Mouse (Mus musculus) neutrophil, adult 5-6 weeks (primary cell): ENCODE data around the gene Gm49711. TPM values are rescaled to one million over a fixed set of nuclear protein-coding genes. Genes with fewer than 3 reads are reported as not detected.
"Not testable (repeated sequence)": the region's sequence is repeated elsewhere in the genome, so short reads cannot be mapped to it uniquely, and the experiment has no call there.

ENCODE experiments used
- ATAC-seq: fragments of 151-379, 151-347 bp; 2 replicates; pipeline ENCODE4 v1.8.0; 2017; ENCODE audit warnings: mild to moderate bottlenecking, moderate TSS enrichment; ENCODE audit not compliant: insufficient number of reproducible peaks, poor library complexity, low FRiP score, severe bottlenecking; ENCODE audit errors: extremely low read depth
- total RNA-seq: library from RNA; stranded (forward); fragments of 200-1000 nt; gene quantifications from 2 replicates; pipeline ENCODE4 v1.2.3, GENCODE M21; 2017

The Gm49711 gene
- total RNA-seq, 1 experiment from 2014 or later, result not detected

DNA sequence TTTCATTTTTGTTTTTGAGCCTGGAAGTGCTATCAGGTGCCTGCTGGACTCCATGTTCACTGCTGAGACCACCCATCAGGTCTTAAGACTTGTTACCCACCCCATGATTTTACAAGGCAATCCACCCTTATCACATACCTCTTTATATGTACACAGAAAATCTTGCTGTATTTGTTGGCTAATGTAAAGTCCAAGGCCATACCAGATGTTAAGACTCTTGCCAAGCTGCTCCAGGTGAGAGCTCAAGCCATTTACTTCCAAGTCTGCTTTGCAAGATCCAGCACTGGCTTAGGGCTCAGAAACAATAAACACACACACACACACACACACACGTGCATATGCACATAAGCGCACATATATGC is 90.2 kb downstream of the Gm49711 start:
- no peak for ATAC-seq

DNA sequence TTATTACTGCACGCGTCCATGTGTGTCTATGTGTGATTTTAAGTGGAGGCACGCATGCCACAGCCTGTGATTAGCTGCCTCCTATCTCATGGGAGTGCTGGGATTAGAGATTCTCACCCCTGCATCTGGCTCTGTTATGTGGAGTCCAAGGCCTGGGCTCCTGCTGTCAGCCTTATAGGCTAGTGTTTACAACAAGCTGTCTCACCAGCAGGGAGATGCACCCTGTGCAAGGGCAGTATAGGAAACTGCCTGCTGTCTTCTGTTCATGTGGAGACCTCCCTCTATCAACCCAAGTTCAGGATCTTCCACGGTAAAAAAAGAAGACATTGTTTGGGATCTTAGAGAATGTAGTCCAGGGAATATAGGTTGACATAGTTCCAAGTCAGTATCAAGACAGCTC is 92.9 kb downstream of the Gm49711 start:
- ATAC-seq, result no peak

DNA sequence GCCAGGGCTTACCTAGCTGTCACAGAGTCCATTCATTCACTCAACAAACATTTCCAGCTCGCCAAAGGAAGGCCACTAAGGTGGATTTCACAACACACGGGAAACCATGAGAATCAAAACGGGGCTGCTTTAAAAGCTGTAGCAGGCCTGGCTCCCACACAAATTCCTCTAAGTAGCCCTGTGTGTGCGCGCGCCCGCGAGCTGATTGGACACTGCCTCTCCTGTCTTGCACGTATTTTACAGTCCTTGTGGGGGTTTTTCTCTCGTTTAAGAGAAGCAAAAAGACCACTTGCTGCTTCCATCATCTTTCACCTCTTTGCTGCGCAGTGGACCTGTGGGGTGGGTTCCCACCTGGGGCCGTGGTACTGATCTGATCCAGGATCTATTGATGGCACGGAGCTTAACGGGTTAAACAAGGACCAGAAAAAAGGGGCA is 99.9 kb downstream of the Gm49711 start:
- ATAC-seq, result no peak

DNA sequence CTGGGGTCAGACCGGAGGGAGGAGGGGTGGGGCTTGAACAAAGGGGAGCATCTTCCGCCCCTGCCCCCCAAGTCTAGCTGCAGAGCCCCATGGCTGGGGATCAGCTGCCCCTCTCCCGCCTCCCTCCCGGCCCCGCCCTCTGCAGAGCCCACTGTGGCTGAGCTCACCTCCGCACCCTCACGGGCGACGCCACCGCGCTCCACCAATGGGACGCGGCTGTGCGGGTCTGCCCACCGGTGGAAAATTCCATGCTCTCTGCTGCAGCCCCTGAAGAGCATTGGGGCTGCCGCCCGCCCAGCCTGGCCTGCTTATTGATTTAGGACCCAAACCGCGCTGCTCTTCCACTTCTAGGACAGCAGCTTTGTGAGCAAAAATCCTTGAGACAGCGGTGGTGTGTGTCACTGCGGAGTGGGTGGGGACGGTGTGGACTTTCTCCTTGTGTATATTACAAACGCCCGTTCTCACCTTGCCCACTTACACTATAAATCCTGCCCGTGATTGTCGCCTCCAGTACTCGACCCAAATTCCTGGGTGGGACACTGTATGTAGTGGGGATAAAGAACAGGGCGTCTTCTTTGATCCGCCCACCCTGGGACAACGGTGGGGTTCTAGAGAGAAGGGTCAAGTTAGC is 100.5 kb downstream of the Gm49711 start:
- ATAC-seq, result no peak

DNA sequence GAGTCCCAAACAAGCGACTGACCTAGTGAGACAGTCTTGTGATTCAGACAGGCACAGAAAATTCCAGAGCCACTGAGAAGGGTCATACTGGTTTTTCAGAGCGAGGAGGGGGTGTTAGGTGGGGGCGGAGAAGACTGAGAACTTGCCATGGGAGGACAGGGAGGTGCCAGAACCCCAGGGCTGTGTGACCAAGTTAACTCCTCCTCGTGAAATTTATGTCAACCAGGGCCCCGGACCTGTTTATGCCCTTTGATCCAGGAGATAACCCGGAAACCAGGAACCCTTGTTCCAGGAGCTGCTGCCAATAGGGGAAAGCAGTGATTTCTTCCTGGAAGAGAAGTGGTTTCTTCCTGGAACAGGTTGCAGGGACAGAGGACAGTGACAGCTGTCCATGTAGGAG is 101.0 kb downstream of the Gm49711 start:
- ATAC-seq, result no peak

DNA sequence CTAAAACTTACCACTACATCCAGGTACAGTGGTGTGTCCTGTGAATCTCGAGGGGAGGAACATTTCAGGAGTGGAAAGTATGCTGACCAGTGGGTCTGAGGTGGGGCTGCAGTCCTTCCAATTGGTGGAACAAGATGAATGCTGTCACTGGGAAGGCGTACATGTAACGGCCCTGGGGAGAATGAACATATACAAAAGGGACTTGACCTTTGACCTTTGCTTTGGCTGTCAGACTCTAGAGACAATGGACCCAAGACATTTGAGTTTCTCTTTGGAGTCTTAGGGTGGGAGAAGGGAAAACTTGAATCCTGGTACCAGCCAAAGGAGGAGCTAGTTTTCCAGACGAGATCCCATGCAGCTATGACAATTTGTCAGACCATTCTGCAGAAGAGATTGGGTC is 104.2 kb downstream of the Gm49711 start:
- ATAC-seq, result no peak

DNA sequence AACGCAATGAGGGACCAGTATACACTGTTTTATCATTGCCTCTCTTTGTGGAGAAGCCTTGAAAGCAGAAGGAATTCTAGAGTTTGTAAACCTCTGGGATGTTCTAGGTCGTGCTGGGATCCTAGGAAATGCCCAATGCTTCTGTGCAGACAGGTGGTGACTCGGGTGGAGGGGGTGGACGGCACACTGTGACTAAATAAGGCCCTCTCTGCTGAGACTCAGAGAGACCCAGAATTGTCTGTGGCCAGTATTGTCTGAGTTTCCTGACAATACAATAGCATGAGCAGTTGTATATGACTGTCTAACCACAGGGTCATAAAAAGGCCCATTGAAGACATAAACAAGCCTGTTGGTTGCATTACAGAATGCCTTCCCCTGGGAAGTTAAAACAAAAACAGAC is 105.4 kb downstream of the Gm49711 start:
- no peak for ATAC-seq

DNA sequence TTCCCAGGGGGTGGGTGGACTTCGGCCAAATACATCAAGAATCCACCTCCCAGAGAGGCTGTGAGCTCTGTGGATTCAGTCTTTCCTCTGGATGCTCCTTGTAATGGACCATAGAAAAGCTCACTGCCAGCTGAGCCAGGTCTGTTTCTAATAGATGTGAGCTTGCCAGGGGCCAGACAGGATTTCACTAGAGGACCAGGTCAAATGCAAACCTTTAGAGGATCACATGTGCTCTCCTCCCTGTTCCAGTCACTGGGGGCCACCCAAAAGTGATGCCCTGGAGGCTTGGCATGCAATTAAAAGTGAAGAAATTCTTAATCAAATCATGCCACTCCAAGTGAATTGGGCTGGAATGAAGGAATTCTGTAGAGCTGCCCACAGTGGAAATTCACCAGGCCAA is 117.9 kb downstream of the Gm49711 start:
- no peak for ATAC-seq

DNA sequence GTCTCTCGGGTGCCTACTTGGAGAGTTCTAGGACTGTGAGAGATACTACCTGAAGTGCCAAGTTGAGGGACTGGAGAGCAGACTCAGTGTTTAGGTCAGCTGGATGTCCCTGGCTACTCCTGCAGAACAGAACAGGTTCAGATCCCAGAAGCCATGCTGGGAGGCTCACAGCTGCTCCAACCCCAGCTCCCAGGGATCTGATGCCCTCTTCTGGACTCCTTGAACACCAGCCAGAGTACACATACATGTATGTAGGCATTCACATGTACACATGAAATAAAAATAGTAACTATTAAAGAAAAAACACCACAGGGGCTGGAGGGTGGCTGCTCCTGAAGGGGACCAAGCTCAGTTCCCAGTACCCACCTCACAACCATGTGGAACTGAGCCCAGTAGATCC is 119.6 kb downstream of the Gm49711 start:
- ATAC-seq, result no peak

DNA sequence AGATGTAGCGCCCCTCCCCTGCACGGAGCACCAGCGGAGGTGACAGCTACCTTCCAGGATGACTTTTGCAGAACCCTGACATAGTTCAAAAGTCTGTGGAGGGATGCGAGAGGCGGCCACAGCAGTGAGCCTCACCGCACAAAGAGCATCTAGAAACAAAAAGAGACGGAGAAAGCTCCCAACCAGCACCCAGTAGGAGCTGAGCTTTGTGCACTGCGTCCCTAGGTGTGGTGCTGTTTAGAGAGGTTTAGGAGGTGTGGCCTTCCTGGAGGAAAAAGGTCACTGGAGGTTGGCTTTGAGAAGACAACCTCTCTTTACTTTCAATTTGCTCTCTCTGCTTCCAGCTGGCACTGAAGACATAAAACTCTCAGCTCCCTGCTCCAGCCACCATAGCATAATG is 121.2 kb downstream of the Gm49711 start:
- ATAC-seq, result no peak

DNA sequence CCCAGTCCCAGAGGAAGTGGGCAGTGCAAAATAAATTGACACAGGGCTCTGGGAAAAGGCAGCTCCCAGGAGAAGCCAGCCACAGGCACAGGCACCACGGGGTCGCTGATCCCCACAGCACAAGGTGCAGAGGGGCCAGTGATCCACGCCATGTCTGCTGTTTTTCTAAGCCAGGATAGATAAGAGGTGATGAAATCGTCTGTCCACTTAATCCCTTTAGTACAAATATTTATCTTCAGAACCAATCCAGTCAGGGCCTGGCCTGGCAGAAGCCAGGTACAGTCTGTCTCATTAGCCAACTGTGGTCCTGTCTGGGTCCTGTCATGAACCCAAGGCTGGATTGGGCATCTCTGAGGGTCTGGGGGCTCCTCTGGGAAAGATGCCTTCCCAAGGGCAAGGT is 125.4 kb downstream of the Gm49711 start:
- ATAC-seq, result no peak

DNA sequence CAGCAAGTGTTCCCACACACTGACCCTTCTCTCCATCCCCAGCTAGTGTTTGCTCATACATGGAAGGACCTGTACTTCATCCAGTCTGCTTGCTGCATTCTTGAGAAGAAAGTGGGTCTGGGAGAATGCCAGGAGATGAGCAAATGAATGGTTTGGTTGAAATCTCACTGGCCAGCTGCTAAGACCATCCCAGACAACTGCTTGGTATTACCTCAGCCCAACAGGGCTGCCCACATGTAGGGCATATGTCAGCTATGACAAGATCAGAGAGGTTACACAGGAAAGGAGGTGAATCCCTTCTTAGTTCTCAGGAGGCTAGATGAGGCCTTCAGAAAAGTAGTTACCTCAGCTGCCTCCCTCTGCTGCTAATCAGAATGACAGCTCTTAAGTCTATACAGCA is 132.5 kb downstream of the Gm49711 start:
- ATAC-seq, result no peak

DNA sequence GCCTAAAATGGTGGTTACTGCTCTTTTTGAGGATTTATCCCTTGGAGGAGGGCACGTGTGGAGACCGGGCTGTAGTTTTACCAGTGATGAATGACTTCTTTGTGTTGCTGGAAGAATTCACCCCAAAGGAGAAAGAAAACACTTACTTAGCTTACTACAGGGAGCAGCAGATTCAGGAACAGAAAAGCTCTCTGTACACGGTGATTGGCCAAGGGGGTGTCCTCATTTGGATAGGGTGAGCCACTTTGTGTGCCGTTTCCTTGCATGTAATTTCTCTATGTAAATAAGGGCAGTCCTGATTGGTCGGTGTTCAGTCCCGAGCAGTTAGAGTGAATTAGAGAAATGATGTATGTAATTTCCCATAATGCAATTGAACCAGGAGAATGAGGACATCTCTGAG is 137.0 kb downstream of the Gm49711 start:
- ATAC-seq, result no peak

DNA sequence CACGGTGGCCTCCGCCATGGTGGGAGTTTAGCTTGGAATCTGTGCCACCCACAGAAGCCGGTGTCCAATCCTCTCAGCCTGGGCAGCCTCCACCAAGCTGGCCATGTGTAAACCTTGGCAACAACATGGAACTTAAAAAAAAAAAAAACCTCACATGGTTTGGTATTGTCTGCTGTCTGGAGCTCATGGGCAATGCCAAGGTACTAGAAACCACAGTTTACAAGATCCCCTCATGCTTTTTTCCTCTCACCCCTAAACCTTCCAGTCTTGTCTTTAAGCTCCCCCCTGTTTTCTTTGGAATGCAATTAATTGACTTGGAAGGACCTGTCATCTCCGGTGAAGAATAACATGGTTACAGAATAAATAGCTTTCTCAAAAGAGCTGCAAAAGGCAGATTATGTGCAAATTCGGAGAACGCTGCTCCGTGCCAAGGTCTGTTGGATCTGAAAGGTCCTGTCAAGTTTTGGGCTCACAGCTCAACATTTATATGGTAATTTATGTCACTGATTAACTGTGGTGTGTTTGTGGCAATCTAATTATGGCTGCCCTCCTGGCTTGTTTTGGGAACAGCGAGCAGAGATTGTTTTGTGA is 138.7 kb downstream of the Gm49711 start:
- ATAC-seq, result no peak

DNA sequence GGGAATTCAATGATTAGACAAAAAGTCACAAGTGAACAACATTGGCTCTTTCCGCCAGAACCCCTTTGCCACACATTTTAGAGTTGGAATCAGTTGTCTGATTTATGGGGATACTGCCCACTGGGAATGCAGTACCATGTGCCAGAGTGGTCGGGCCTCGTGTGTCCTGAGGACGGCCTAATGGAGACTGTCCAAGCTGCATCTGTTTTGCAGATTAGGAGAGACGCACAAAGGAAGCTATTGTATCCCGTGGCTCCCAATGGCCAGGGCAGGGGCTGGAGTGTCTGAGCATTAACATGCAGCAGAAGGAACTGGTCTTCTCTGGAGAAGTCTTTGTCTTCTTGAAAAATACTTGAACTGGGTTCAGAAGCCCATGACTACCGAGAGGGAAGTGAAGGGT is 142.5 kb downstream of the Gm49711 start:
- no peak for ATAC-seq

DNA sequence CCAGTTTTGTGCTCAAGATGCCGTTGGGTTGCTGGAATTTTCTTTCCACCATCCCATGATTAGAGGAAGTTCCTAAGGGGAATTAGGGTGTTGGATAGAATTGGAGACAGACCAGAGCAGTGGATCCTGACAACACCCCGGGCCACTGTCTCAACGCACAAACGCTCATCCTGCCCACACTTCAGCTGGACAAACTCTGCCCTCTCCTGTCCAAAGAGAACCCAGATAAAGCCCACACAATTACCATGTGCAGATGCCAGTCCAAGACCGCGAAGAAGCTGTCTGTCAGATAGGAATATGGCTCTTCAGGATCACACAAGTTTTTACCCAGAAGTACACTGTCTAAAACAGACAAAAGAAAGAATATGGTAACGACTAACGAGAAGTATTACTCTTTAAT is 145.5 kb downstream of the Gm49711 start:
- no peak for ATAC-seq

DNA sequence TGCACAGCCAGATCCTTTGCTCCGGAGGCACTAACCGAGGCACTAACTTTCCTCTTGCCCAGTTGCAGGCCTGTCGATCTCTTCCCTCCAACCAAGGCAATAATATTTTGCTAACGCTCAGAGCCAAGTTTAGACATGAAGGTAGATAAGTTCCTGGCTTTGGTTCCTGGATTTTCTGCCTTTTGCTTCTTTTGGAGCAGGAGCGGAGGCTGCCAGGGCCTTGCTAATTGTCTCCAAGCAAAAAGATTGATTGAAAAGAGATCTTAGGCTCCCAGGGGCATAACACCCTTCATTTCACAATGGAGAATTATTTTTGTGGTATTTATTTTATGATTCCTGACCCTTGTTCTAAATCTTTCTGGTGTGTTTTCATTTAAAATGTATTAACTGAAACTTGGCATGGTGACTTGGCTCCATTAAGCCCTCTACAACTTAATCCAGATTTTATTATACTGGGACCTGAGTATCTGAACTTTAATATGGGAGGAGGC is 151.2 kb downstream of the Gm49711 start:
- no peak for ATAC-seq

DNA sequence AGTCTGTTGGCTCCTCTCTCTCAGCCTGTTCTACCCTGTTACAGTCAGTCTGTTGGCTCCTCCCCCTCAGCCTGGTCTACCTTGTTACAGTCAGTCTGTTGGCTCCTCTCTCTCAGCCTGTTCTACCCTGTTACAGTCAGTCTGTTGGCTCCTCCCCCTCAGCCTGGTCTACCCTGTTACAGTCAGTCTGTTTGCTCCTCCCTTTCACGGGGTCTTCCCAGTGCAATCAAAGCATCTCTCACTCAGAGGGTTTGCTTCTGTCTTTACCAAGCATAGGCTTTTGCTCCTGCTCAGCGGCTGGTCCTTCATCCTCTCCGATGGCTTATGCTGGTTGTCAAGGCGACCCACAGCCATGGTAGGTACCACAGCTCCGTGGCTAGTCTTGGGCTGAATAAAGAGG is 152.2 kb downstream of the Gm49711 start:
- not testable (repeated sequence) for ATAC-seq

DNA sequence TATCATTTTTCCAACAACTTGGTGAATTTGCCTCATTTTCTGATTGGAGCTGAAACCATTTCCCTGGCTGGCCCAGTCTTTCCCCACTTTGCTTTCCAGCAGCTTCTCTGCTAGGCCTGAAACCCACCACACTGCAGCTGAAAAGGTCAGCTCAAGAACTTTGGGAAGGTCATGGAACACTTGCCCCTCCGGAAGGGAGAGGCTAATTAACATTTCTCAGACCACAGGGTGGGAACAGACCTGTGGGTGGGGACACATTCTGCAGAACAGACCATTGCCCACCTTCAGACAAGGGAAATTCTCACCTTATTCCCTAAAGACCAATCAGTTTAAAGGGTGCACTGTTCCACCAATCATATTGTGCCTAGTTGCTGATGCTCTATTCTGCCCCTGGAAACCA is 155.8 kb downstream of the Gm49711 start:
- not testable (repeated sequence) for ATAC-seq

DNA sequence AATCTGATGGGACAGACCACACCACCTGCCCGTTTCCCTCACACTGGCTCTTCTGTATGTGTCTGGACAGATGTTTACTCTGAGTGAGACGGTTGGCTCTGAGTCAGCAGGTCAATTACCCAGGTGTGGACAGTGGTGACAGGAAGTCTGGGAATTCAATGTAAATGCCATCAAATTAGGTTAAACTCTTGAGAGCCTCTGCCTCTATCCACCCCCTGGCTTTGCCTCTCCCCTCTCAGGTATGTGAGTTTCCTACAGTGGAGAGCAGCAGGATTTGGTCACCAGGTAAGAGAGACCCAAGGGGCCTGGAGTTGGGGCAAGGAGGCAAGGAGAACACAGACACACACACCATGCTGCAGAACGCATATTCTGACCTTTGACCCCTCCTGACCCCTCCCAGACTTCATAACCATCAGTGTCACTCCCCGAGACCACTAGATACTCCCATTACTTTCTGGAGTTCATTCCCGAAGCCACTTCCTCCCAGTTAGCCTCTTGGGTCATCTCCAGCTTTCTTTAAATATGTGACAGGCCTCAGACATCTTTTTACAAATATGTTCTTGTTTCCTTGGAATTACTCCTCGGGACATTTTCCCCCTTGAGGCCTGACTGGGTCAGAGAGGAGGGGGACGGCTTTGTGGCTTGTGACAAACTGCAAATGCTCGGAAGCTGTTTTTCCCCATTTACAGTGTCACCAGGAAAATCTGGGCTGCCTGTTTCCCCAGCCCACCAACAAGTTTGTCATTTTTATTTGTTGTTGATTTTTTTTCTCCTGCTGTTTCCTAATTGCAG is 157.7 kb downstream of the Gm49711 start:
- ATAC-seq, result no peak
